Mouse (Mus musculus) left cerebral cortex, adult 18-20 months (tissue): Measurements from ENCODE around the gene F10. TPM values are rescaled to one million over a fixed set of nuclear protein-coding genes. Genes with fewer than 3 reads are reported as not detected.

Experiments
- DNase-seq, 2 experiments: peaks; one replicate each; pipeline ENCODE4 v3.0.0; 2021 to 2022; ENCODE audit warnings: low spot score in 2 of 2, mixed read lengths in 1 of 2
- long read RNA-seq, 2 experiments: library from polyadenylated mRNA; stranded (forward); transcript quantifications; one replicate each; pipeline ENCODE4 v2.0.0; 2021
- total RNA-seq, 2 experiments: library from RNA; stranded (reverse); gene quantifications; 2 replicates each; pipeline ENCODE4 v1.2.3; 2021

Gene F10
- not detected for total RNA-seq
- long read RNA-seq, experiment 1: 0 reads
- long read RNA-seq, experiment 2: 0 reads

DNA sequence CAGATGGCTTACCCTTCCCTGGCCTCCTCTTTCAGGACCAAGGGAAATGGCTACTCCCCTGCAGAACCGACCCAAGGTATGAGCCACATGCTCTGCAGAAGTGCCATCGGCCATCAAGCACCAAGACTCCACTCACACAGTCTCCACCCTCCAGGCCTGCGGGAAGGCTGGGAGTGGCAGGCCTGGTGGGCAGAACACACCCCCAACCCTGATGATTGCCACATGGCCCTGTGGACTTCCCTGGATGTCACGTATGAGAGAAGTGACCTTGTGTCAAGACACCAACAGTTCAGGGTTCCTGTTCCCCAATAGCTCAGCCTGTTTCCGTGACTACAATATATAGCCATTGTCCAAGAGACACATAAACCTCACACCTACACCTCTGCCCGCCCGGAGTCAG, at the start of gene F10:
Gene F10, plus strand, starts transcription at position 294 of the 400 bp plus-strand sequence.
- no peak for DNase-seq

DNA sequence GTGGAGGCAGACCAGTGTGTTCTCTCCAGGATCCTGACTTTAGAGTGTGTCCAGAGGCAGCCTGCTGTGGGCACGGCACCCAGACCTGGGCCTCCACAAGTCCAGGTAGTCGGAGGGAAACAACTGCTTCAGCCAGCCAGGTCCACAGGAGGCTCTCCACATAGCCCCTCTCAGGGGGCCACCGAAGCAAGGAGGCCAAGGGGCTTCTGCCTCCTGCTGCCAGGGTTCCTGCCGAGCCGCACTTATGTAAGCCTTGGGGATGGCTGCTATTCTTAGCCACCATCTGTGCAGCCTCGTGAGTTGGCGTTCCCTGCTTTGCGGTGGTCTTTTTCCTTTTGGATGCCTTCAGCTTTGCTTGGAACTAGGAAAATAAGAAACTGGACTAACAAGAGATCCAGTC, 49.5 kb upstream of the F10 start:
- peak; percentile 83 to 85 for DNase-seq

DNA sequence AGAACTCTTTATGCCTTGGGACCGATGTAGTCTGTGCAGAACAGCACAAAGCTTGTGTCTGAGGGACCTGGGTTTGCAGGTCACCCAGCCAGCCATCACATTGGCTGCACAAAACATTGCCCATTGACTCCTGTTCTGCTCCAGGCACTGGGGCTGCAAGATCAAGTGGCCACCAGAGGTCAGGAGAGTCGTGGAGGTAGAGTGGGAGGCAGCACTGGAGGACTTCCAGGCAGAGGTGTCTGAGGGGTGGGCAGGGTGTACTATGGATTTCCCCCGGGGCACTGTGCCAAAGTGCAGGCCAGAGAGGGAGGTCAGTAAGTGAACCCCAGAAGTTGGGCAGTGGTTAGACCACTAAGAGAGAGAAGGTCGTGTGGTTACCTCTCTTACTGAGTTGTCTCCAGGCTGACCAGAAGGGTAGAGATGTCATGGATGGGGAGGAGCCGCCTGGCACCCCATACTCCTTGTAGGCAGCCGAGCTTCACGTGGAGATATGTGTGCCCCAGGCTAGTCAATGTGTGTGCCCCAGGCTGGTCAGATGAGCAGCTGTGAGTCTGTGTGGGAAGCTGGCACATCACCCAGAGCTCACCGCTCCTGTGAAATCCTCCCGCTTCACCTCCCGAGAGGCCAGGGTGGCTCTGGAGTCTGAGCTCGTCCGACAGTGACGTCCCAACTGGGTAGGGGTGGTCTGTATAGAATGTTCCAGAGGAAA, 48.2 kb upstream of the F10 start:
- no peak for DNase-seq

DNA sequence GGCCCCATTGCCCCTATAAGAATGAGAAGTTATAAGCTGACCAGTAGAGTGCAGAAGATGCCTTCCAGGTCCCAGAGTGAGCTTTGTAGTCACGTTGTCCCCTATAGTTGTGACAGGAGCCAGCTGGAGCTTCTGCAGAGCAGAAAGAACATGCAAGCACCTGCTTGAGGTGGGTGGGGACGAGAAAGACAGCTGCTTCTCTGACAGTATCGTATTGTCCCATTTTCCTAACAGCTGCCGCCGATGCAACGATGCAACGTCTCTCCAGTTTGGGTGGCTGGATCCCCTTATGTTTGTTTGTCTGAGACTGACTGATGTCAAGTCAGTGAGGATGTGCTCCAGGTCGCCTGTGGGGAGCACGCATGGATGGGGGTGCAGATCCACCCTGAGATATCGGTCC, 45.7 kb upstream of the F10 start:
- no peak for DNase-seq

DNA sequence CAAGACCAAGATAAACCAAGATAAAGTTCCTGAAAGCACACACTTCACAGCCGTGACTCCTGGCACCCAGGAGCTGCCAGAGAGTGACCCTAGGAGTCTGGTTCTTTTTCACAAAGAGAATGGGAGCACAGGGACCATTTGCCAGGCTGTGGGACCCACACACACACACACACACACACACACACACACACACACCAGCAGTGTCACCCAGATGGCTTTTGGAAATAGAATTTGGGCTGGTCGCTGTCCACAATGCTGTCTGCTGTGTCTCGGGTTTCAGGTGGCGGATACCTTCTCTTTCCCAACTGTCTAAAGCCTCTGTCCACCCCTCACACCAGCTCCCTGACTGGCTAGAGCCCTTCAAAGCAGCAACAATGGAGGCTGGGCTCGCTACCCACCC, 42.6 kb upstream of the F10 start:
- DNase-seq: no peak

DNA sequence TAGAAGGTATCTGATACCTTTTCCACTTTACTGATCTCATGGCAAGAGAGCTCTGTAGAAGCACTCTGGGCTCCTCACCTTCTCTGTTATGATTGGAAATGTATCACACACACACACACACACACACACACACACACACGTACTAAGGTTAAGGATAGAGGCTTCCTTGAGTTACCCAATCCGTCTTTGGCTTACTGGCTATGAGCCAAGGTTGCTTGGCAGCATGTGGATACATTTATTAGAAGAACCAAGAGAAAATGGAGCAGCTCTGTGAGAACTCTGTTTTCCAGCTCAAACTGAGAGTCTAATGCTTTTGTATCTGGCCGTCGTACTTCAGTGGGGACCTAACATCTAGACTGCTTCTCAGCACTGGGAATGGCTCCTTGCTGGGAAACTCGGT, 41.6 kb upstream of the F10 start:
- DNase-seq: no peak

DNA sequence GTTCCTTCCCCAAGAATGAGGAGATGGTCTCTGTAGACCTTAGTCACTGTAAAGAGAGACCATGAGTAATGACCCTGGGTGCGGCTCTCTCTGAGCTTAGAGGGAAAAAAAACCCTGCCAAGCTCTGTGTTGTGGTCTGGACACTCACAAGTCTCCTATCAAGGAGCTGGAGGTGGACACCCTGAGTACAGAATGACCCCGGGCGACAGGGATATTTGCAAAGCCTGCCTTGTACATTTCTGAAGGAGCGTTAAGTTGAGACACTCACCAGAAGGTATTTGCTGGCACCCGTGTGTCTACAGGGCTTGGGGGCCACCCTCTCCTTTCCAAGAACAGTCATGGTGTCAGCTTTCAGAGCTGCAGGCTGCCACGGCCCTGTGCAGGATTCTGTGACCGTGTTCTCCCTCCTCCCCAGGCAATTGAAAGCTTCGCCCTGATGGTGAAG, 40.3 kb upstream of the F10 start:
- DNase-seq: no peak

DNA sequence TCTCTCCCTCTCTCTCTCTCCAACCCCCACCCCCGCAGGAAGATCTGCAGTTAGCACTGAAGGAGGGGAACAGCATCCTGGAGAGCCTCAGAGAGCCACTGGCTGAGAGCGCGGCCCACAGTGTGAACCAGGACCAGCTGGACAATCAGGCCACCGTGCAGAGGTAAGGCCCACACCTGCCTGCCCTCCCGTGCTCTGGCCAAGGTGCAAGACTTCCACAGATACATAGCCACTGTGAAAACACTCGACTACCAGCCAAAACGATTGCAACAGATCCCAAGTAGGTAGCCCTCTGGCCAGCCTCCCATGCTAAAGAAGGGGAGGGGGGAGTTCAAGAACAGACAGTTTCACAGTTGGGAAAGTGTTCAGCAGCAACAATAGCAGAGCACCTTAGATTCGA, 38.8 kb upstream of the F10 start:
- no peak for DNase-seq

DNA sequence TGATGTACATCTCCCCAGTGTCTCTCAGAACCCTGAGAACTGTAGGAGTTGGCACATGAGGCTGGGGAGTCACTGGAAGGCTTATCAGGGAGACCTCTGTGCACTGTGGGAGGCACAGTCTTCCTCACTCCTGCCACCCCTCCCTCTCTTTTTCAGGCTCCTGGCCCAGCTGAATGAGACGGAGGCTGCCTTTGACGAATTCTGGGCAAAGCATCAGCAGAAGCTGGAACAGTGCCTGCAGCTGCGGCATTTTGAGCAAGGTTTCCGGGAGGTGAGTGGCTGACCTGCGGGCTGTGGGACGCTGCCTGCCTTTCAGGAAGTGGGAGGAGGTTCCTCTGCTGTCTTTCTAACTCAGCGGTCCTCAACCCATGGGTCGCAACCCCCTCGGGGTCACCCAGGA, 37.3 kb upstream of the F10 start:
- peak; percentile 54 to 55 for DNase-seq

DNA sequence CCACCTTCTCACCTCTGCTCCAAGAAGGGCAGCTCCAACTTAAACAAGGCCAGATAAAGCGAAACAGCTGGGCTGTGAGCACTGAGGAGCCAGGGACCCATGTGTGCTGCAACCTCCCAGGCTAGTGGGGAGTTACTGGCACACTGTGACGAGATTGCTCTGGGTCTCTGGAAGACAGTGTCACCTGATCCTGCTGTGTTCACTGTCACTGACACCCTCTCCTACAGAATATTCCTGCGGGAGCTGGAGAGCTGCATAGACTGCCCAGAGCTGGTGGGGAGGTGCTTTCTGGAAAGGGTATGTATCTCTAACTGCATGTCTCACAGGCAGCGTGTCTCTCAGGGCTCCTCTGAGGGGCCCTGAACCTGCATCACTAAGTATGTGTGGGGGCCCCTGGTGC, 29.6 kb upstream of the F10 start:
- DNase-seq: no peak

DNA sequence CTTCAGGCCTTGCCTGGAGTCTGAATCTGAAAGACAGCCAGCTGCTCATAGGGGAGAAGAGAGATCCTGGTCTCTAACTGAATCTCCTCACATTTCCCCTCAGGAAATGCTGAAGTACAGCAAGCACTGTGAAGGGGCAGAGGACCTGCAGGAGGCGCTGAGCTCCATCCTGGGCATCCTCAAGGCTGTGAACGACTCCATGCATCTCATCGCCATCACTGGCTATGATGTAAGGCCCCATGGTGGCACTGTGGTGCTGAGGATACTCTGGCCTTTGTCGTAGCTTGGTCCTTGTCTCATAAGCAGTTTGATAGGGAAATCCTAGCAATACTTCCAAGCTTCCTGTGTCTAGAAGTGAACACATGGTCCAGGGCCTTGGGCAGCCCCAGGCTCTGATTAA, 26.8 kb upstream of the F10 start:
- DNase-seq: no peak

DNA sequence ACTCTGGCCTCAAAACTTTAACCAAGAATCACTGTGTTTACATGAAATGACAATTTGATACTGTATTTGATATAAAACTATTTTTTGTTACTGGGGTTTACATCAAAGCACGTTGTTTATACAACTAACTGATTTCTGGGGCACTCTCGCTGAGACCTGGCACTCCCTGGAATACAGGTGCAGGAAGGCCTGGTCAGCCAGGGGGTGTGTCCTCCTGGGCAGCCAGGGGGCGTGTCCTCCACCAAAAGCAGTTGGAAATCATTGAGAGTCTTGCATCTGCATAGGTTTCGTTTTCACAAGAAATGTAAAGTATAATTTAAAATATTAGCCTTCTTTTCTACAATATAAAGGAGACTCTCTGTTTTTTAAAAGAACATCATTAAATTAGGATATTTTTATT, 17.5 kb upstream of the F10 start:
- no peak for DNase-seq

DNA sequence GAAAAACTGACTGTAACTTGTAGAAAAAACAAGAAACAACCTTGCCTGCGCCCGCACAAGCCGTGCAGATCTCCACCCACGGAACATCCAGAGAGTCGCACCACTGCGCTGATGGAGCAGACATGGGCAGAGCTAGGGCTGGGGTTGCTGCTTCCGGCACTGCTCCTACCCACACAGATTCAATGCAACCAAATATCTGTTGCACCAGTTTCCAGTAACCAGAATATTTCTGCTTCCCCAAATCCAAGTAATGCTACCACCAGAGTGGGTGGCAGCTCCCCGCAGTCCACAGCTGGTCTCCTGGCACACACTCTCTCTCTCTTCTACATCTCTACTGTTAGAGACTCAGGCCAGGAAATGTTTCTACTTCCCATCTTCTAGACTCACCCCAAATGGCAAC, 15.3 kb upstream of the F10 start:
- DNase-seq: peak; percentile 34 to 65

DNA sequence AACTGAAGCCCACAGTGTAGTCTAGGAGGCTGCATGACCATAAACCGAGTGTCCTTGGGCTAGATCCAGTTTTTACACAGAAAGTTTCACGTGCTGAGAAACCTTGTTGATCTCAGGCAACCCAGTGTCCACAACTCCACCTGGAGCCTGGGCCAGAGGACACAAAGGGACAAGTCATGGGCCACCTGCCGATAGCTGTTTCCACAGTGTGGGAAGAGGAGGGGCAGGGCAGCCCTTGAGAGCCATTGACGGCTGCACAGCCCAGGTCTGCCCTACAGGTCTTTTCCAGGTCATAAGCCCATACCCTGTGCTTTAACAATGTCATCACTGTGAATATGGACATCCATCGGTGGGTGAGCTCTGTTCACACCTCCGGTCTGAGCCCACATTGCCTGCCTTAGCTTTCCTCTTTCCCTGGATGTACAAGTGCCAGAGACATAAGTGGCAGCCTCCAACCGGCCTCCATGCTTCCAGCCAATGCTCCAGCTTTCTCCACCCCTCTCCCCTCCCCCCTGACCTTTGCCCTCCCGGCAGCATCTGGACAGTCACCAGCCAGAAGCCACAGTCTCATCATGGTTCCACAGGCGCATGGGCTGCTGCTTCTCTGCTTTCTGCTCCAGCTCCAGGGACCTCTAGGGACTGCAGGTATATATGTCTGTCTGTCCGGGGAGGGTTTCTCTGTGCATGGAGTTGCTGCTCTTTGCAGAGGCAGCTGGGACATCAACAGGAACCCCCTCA, 11.5 kb upstream of the F10 start, which contains the start of gene F7:
Gene F7, plus strand, starts transcription at position 548 of the 738 bp plus-strand sequence.
- DNase-seq: no peak

DNA sequence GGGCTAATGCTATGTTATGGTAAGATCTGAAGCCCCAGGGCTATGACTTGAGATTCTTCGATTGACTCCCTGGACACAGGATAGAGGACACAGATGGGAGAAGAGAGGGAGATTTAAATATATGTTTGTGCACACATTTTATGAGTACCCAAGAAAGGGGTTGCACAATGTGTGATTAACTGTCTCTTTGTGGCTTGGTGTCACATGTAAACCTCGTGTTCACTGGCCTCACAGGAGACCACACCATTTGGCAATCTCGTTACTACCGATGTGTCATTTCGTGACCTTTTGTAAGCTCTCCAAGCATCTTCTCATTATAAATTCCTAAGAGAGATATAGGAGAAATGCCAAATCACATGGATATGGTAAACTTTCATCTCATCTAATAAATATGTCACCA, 9.5 kb upstream of the F10 start:
- no peak for DNase-seq

DNA sequence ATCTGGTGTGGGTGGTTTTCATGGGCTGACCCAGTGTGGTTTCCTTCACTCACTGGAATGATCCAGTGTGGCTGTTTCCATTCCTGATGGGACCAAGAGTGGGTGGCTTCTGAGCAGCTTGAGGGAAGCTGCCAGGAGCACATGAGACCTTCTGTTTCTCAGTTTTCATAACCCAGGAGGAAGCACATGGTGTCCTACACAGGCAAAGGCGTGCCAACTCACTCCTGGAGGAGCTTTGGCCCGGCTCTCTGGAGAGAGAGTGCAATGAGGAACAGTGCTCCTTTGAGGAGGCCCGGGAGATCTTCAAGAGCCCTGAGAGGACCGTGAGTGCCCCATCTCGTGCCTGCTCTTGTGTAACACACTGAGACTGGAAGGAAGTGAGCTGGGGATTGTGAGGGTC, 8.6 kb upstream of the F10 start:
- peak; percentile 72 to 86 for DNase-seq

DNA sequence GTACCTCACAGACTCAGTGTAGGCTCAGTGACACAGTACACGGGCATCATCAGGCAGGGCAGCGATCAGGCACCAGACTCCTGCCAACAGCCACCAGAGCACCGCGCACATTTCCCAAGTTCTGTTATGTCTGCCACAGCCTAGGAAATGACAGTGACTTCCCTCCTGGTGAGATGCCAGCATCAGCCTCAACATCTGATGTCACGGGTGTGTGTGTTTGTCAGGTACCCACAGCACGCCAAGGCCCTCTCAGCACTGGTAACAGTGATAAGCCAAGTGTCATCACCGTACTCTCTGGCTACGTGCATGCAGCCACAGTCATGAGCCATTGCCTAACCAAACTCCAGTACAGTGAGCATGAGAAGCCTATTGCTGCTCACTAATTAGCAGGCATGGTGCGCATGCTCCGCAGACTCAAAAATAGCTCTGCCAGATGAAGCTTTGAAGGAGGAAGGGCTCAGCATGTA, 729 bp upstream of the F10 start:
- DNase-seq: peak in 1 of 2 experiments; percentile 28

DNA sequence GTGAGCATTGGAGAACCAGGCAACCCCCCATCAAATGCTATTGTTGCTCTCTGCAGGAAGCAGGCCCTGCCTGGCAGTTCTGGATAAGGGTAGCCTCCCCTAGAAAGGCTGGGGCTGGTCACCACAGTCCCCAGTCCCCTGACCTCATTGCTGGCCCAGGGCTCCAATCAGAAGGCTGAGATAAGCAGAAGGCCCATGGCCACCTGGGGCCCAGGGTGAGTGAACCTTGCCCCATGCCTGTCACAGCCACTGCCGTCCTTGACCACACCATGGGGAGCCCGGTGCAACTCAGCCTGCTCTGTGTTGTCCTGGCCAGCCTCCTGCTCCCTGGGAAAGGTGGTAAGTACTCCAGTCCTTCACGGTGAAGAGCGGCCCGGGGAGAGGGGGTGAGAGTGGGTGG, 461 bp downstream of the F10 start:
- no peak for DNase-seq

DNA sequence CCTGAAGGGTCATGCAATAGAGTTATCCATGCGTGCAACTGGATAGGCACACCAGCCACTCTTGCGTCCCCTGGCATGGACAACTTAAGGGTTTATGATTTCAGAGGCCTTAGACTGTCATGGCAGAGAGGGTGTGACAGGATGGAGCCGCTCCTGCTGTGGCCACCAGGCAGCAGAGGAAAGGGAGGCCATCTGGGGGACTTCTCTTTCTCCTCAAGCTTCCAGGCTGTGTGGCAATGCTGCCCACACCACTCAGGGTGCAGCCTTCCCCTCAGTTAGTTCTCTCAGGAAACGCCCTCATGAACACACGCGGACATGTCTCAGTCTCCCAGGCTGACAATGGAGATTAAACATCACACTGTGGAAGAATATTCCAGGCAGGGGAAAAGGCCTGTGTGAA, 1.9 kb downstream of the F10 start:
- DNase-seq: no peak

DNA sequence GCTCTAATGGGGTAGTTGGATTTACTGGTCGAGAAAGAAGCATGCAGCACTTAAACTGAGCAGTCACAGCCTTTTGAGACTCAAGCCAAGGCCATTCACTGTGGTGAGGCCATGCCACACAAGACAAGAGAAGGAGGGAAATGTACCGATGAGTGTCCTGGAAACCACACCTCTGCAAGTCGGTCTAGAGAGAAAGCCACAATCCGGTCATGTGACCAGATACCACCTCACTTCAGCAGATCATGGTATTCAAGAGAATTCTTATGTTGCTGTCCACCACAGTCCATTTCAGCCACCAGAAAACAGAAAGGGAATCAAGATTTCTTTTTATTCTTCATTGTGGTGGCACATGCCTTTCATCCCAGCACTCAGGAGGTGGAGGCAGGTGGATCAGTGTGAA, 4.4 kb downstream of the F10 start:
- no peak for DNase-seq

DNA sequence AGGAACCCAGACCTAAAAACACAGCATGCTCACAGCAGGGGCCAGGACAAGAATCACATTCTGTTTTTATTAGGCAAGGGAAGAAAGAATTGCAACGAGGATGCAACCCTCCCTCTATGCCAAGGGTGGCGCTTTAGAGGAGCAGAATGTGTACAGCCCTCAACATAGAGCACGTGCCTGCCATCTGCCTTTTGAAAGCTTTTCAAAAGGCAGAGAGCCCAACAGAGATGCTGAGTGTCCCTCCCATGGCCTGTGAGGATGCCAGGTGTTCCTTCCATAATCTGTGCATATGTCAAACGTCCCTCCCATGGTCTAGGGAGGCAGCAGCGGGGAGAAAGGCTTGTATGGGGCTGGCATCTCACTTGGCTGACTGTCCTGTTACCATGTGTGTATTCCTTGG, 10.5 kb downstream of the F10 start:
- DNase-seq: no peak

DNA sequence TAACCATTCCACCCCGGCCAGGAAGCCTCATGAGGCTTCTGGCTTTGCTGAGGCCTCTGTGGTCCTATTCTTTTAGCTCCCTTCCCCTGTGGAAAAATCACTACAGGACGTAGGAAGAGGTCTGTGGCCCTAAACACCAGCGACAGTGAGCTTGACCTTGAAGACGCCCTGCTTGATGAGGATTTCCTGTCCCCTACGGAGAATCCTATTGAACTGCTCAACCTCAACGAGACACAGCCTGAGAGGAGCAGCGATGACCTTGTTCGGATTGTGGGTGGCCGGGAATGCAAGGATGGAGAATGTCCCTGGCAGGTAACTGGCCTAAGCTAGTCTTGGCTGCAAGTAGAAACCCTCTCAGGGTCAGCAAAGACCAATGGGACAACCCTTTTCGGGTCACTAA, 13.4 kb downstream of the F10 start:
- DNase-seq: no peak

DNA sequence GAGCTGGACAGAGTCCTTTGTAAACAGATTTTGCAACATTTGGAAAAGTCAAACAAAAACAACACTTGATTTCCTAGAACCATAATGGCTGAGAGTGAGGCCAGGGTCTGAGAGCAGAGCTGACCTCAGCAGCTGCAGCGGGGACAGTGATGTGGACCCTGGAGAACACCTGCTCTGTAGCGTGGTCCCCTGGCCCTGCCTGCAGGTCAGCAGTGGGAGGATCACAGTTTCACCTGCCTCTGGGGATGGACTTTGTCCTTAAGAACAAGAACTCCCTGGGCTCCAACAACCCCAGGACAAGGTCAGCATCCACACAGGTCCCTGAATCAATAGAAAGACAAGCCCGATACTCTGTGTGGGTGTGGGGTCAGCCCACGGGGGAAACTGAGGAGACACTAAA, 20.2 kb downstream of the F10 start:
- no peak for DNase-seq
